Mouse (Mus musculus): ENCODE measurements around the gene Ptbp2. TPM values are rescaled to one million over a fixed set of nuclear protein-coding genes. Genes with fewer than 3 reads are reported as not detected.

Gene Ptbp2
- total RNA-seq, 2 experiments from 2014 or later: 25.9 to 38.1 TPM

- no peak for DNase-seq
These were observed 99.5 kb downstream of the Ptbp2 start for GRCm38 (mm10) chr3:119684741-119685140.

Small RNA genes lying within 50 kb of the gene (microRNA-seq; reads per million reads assigned to microRNA genes)
- gene Gm24744: 0 reads per million in 2 experiments
